Mouse (Mus musculus): ENCODE measurements around the gene Flnb. TPM values are rescaled to one million over a fixed set of nuclear protein-coding genes. Genes with fewer than 3 reads are reported as not detected.

Flnb gene
- total RNA-seq, 2 experiments from 2014 or later = 2.0 to 3.8 TPM

DNA sequence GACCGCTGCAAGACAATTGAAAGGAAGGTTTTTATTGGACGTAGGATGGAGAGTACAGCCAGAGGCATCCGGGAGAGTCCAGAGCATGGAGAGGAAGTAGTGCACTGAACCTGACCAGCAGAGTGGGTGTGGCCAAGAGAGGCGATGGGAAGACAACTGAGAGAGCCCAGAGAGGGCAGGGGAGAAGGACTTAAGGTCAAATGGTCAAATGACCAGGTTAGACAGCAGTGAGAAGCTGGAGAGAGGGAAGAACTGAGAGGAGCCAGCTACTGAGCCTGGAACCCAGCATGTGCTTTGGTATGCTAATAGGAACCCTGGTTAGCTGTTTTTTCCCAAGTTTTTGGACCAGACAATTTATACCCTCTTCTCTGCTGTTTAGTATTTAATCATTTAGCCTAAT lies 40.7 kb downstream of the Flnb start:
- no peak for ATAC-seq (replicated peaks; ENCODE audit: low FRiP score, poor library complexity, severe bottlenecking)

DNA sequence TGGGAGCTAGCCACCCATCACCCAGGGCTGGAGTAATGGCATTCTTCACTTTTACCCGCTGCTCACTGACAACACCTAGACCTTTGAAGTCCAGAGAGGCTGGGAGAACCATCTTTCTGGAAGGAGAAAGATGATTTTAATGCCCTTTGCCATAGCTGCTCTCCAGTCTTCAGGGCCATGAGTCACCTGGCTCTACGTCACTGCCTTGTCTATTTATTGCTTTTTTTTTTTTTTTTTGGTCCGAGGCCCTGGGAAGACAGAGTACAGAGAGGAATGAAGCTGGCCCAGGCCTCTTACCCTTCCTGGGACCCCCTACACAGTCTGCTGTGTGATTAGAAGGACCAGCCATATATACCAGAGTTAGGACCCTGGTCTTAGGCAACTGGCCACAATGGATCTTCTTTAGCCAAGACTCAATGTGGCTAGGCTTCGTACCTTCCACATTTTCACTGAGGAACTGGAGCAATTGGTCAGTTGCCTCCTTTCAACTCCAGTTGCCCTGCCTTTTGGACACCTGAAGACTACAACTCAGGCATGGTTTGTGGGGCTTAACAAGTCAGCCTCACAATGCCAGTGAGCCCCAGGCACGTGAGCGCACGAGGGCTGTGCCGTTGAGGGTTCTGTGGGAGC lies 42.9 kb downstream of the Flnb start:
- no peak for ATAC-seq (replicated peaks; ENCODE audit: low FRiP score, poor library complexity, severe bottlenecking)

DNA sequence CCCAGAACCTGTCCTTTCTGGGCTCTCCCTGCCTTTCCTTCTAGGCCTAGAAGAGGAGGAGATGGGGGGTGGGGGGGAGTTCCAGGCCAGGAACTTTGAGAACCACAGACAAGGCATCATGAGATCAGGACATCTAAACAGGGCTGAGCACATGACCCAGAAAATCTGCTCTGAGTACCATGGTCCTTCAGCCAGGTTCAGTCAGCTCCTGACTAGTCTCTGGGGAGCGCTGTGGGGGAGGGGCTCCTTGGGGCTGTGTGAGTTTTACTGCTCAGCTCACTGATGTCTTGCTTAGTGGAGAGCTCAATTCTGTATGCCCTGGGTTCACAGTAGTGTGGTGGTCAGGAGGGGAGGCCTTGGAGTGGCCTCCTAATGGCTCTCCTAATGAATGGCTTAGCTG lies 43.5 kb downstream of the Flnb start:
- ATAC-seq (replicated peaks; ENCODE audit: low FRiP score, poor library complexity, severe bottlenecking) = no peak

DNA sequence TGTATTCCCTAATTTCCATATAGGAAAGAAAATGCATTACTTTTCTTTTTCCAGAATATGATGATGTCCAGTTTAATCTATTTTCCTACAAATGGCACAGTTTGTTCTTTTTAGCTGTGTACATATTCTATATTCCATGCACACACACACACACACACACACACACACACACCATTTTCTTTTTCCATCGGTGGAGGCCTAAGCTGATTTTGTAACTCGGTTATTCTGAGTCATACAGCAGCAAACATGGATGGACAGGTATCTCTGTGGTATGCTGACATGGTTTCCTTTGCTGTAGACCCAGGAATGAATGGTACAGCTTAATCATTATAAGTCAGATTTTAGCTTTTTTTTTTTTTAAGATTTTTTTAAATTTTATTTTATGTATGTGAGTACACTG lies 44.5 kb downstream of the Flnb start:
- no peak for ATAC-seq (replicated peaks; ENCODE audit: low FRiP score, poor library complexity, severe bottlenecking)

DNA sequence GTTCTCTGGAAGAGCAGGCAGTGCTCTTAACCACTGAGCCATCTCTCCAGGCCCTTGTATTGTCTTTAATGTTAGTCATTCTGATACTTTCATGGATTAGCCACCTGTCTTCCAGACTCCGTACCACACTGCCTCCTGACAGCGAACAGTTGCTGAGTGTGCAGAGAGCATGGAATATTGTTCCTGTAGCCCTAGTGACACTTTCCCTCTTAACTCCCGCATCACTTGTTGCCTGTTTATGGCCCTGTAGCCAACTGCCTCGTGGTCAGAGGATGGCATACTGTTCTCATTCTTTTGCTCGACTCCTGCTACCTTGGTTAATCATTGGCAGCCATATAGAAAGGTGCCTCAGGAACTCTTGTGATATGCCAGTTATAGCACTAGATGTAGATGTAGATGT lies 45.4 kb downstream of the Flnb start:
- ATAC-seq (replicated peaks; ENCODE audit: low FRiP score, poor library complexity, severe bottlenecking) = no peak

DNA sequence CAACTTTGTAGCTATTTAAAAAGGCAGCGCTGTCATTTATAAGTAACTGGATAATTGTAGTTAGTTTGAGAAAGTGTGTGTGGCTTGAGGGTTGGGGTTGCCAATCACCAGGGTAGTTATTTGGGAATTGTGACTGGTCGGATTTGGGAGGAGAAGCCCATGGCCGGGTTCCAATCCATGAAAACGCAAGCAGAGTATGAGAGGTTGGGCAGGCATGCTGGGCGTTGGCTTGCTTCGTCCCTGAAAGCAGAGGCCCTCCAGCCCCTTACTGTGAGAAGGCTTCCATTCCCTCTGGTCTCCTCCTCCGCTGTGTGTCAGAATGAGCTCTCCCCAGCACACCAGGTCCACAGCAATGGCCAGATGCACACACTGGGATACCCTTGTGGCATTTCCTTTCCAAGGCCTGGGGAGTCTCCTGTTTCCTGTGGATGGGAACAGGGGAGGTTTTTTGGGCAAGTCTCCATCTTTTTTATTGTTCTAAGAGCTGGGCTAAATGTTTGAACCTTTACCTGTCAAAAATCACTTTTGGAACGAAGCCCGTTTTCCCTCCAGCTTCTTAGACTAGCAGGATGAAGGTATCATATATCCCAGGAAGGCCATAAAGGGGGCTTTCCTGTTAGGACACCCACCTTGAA lies 46.2 kb downstream of the Flnb start:
- ATAC-seq (replicated peaks; ENCODE audit: low FRiP score, poor library complexity, severe bottlenecking) = no peak

DNA sequence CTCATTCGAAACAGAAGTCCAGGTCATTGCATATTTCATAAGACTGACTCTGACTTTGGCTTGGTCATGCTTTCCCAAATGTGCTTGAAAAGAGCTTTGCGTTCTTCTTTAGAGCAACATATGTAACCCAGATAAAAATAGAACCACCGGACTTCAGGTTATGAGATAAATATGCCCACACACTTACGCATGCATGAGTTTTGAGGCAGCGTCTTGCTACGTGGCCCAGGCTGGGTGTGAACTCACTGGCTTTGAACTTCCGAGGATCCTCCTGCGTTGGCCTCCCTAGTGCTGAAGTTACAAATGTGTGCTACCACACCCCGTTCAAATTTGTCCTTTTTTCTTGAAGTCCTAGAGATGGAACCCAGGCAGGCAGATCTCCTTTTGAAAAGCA lies 46.7 kb downstream of the Flnb start:
- no peak for ATAC-seq (replicated peaks; ENCODE audit: low FRiP score, poor library complexity, severe bottlenecking)

DNA sequence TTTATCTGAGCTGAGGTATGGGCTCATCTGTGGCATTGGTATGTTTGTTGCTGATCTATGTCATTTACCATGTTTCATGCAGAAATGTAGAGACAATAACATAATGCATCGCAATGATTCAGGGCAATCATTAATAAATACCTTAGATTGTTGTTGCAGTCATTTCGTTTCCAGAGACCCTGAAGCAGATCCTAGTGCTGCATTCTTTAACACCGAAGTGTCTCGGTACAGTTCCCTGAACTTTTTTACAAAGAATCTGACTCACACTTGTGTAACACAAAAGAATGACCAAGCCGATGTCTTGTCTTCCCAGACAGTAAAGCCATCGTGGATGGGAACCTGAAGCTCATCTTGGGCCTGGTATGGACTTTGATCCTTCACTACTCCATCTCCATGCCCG lies 49.5 kb downstream of the Flnb start:
- no peak for ATAC-seq (replicated peaks; ENCODE audit: low FRiP score, poor library complexity, severe bottlenecking)

DNA sequence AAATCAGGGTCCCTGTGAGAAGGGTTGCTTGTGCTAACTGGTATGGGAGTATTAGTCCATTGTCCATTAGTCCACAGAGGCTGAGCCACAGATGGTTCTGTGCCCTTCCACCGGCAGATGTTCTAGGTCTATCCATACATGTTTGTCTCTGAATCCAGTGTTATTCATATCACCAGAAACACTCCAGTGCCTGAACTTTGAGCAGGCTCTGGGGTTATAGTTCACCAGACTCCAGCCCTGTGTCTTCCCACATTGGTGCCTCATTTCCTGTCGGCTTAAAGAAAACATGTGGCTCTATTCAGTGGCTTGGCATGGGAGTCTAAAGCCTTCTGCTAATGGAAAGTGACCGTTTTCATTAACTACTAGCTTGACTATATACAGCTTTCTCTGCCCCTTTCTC lies 50.1 kb downstream of the Flnb start:
- ATAC-seq (replicated peaks; ENCODE audit: low FRiP score, poor library complexity, severe bottlenecking) = no peak

DNA sequence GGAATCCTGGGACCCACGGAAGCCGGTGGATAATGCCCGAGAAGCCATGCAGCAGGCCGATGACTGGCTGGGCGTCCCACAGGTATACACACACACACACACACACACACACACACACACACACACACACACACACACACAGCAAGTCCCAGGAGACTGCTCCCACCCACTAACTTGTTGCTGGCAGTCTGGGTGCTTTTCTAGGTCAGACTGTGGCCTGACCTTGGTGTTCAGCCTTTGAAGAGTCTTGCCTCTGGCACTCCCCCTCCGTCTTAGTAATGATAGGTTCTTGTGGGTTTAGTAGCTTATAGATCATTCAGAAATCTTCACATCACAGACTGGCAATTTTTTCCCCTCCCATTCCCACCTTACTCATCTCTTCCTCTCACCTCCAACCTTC lies 52.0 kb downstream of the Flnb start:
- ATAC-seq (replicated peaks; ENCODE audit: low FRiP score, poor library complexity, severe bottlenecking) = no peak

DNA sequence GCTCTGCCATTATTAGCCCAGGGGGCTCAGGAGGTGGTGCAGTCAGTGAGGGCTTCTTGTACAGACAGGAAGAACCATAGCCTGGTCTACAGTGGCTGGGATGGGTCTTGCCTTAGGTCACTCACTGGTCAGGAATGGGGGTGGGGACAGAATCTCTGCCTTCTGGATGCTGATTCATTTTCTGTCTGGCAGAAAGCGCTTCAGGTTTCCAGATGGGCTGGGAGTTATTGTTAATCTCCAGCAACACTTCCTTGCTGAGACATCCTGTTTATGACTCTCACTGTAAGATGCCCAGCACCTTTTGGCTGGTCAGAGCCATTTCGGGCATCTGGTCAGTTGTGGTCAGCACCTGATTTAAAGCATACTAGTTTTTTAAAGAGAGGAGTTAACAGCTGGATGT lies 55.8 kb downstream of the Flnb start:
- no peak for ATAC-seq (replicated peaks; ENCODE audit: low FRiP score, poor library complexity, severe bottlenecking)

DNA sequence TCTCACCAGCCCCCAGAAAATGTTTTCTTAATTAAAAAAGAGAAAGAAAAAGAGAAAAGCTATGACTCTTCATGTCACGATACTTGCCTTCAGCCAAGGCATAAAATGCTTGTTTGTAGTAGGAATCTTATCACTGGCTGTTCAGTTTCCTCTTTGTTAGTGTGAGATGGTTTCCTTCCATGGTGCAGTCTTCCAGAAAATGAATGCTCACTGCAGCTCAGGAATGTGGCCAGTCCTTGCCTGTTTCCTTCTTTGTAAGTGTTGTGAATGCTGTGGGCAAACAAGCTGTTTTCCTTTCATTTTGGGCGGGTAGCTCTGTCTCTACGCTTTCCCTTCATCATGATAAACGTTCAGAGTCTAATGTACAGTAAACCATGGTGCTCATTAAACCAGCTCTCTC lies 56.7 kb downstream of the Flnb start:
- no peak for ATAC-seq (replicated peaks; ENCODE audit: low FRiP score, poor library complexity, severe bottlenecking)

DNA sequence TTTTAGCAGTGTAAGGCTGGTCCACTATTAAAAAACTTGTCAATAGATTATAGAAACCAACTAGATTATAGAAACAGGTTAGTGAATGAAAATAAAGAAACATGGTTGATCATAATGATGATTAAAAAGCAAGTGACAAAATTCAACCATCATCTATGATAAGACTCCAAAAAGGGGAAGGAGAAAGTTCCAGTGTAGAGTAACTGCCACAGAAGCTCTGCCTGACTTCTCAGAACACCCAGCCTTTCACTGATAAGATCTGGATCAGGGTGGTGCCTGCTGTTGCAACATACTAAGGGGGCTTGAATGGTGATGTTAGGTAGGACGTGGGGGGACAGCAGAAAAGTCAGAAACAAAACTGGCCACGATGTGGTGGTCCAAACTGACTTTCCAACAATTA lies 60.2 kb downstream of the Flnb start:
- no peak for ATAC-seq (replicated peaks; ENCODE audit: low FRiP score, poor library complexity, severe bottlenecking)

DNA sequence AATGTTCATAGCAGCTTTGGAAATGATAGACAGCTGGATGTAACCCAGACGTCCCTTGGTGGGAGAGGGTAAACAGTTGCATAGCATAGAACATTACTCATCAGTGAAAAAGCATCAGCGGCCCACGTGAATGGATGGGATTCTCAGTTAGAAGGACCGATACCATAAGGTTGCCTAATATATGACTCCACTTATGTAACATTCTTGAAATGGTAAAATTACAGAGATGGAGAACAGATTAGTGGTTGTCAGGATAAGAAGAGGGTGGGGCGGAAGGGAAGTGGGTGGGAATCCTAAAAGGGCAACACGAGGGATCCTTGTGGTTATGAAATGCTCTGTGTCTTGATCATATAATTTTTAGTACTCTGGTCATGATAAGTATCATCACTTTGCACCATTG lies 62.6 kb downstream of the Flnb start:
- ATAC-seq (replicated peaks; ENCODE audit: low FRiP score, poor library complexity, severe bottlenecking) = no peak

DNA sequence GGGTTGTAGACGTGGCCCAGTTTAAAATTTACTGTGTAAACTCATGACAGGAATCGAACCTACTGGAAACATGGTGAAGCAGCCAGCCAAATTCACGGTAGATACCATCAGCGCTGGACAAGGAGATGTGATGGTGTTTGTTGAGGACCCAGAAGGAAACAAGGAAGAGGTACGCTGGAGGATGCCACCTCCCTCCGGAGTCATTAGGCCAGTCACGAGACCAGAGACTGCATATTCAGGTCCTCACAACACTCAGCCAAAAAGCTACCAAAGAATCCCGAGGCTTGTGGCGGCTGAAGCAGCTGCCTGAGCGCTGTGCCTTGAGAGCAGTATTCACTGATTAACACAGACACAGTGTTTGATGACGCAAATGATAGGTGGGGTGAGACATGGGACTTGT lies 63.8 kb downstream of the Flnb start:
- no peak for ATAC-seq (replicated peaks; ENCODE audit: low FRiP score, poor library complexity, severe bottlenecking)

DNA sequence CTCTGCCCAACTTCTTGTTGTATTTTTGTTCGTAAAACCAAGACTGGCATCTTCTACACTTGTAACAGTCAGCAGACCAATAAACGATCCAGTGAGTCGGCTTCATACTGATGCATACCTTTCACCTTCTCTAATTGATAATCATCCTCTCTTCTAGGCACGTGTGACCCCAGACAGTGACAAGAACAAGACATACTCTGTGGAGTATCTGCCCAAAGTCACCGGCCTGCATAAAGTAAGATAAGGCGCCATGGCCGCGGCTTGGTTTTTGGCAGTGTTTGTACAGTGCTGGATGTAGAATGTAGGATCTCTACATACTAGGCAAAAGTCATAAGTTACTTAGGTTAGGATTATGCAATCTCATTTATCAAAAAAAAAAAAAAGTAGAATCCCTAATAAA lies 64.3 kb downstream of the Flnb start:
- no peak for ATAC-seq (replicated peaks; ENCODE audit: low FRiP score, poor library complexity, severe bottlenecking)

DNA sequence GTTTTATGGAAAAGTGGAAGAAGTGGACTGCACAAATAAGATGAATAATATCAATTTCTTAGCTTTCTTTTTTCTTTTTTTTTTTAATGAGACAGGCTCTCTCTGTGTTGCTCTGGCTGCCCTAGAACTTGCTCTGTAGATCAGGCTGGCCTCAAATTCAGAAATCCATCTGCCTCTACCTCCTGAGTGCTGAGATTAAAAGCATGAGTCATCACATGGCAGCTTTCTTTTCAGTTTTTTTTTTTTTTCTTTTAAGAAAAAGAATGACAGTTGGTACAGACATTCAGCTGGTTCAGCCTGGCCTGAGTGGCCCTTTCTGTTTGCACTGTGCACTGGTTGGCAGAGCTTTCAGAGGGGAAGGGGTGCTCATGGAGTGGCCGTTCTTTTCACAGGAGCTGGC lies 66.4 kb downstream of the Flnb start:
- ATAC-seq (replicated peaks; ENCODE audit: low FRiP score, poor library complexity, severe bottlenecking) = no peak

DNA sequence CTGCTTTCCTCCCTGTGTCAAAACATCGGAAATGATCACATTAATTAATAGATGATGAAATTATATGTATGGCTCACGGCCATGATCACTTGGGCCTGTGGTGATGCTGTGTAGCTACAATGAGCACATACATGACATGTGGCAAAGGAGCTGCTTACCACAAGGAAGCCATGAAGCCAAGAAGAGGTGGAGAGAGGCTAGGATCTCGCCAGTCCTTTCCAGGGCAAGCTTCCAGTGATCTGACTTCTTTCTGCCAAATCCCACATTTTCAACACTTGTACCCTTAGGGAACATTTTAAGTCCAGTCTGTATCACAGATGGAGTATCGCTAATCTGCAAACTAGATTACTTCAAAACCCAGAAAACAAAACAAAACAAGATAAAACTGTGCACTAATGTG lies 67.1 kb downstream of the Flnb start:
- ATAC-seq (replicated peaks; ENCODE audit: low FRiP score, poor library complexity, severe bottlenecking) = no peak

DNA sequence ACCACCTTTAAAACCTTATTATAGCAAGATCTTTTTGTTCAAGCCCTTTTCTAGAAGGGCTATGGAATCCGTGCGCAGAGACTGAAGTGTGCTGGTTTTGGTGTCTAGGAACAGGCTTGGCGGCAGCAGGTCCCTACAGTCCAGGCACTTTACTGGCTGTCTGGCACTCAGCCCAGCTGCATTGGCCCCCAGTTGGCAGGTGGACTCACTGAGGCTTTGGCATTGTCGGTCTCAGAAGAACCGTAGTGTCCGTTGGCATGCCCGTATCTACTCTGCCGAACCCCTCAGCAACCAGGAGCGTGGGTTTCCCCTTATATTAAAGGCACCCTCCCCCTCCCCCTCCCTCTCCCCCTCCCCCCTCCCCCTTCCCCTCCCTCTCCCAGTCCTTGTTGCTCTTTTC lies 67.8 kb downstream of the Flnb start:
- ATAC-seq (replicated peaks; ENCODE audit: low FRiP score, poor library complexity, severe bottlenecking) = no peak

DNA sequence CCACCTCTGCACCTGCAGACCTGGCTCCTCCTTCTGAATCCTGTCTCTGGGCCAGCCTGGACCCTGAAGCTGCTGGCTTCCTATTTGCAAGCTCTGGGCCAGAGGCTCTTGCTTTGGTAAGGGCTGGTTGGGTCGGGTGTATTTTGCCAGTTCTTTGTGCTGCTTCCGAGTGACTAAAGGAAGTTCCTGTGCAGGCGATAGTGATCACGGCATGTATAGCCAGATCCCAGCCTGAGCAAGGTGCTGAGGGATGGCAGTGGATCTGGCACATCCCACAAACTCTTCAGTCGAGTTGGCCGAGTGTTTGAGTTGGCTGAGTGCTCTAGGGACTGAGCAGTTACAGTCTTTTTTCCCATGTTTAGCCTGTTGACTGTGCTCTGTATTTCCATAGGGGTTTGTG lies 68.3 kb downstream of the Flnb start:
- ATAC-seq (replicated peaks; ENCODE audit: low FRiP score, poor library complexity, severe bottlenecking) = no peak

DNA sequence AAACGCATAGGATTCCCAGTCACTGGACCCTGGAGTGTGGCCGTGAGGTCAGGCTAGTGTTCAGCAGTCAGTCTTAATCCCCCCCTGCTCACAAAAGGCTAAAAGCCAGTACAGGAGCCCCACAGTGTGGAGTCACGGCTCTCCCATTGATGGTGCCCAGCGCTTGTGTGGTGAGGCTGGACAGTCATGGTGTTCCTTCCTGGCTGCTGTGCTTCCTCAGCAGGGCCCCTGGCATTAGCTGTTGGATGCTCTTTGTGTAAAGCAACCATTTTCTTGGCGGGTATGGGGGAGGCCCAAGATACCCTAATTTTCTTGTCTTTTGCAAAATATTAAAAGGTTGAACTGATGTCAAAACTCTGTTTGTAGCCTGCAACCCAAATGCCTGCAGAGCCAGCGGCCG lies 69.4 kb downstream of the Flnb start:
- ATAC-seq (replicated peaks; ENCODE audit: low FRiP score, poor library complexity, severe bottlenecking) = no peak

DNA sequence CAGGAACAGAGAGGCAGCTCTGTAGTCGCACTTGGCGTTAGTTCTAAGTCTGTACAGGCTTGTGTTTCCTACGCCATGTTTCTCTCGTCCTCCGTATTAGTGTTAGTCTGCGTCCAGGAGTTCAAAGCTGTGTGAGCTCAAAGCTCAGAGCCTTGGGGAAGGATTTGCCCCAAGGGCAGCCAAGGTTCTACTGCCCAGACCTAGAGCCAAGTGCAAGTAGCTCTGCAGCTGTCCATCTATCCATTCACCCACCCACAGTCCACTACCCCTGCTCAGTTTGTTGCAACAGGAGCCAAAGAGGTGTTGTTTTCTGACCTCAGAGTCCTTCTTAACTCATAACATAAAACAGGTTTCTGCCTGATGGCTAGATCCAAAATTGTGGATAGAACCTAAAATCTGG lies 70.5 kb downstream of the Flnb start:
- ATAC-seq (replicated peaks; ENCODE audit: low FRiP score, poor library complexity, severe bottlenecking) = no peak

All from erythroblast, adult 5-6 weeks (primary cell).